Mouse (Mus musculus): ENCODE results near the gene Cdh13.

The Cdh13 gene

DNA sequence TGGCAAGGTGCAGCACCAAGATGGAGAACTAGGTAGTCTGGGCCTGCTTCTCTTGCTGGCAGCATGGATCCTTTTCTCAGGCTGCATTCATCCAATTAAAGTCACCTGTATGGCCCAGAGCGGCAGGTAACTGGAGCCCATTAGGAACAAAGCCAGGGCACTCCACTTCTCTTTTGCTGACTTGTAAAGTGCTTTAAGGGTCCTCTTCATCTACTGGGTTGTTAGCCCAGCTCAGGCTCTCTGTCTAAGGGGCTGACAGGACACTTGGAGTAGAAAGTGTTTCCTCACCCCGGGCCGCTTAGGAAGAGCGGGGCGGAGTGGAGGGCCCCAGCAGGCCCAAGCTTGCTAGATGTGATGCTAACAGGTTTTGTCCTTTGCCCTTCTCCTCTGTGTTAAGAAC, 12.9 kb downstream of the Cdh13 start:
- no peak for DNase-seq (ENCODE audit: low read depth in 2 of 2, low spot score in 2 of 2)

- DNase-seq (ENCODE audit: low read depth in 2 of 2, low spot score in 2 of 2): no peak
Observed at GRCm38 (mm10) chr8:118306957-118307356, 23.4 kb downstream of the Cdh13 start.

DNA sequence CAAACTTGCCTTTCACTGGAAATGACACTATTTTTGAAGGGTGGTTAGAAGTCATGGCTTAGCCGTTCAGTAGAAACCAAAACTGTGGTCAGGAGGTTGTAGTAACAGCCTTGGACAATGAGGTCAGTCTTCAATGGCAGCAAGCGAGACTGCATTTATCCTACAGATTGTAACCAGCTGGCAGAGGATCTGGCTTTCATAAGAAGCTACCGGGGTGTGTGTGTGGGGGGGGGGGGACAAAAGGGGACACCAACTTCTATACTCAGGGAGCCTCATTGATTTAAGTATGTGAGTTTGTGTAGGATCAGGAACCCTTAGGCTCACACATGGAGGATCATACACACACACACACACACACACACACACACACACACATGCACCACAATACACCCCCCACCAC, 25.6 kb downstream of the Cdh13 start:
- DNase-seq (ENCODE audit: low read depth in 2 of 2, low spot score in 2 of 2): no peak

- DNase-seq (ENCODE audit: low read depth in 2 of 2, low spot score in 2 of 2): no peak
Observed at GRCm38 (mm10) chr8:118313426-118314187, 30.1 kb downstream of the Cdh13 start.

GRCm38 (mm10) chr8:118314188-118314563, 30.6 kb downstream of the Cdh13 start:
- DNase-seq (ENCODE audit: low read depth in 2 of 2, low spot score in 2 of 2): no peak

GRCm38 (mm10) chr8:118314932-118315331, 31.4 kb downstream of the Cdh13 start:
- DNase-seq (ENCODE audit: low read depth in 2 of 2, low spot score in 2 of 2): no peak

DNA sequence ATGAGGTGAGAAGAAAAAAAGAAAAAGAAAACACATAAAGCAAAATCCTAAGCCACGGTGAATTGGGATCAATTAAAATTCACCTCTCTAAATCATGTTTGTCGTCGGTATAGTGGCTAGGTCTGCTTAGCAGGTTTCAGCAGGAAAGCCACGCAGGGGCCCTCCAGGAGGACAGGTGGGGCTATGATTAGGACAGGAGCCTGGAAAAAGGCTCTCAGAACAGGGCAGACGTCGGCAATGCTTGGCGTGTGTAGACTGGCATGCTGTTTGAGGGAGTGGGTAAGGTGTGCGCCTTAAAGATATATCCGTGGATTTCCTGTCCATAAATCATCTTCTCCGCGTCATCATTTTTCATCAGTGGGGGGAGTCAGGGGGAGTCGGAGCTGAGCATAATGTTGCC, 32.9 kb downstream of the Cdh13 start:
- DNase-seq (ENCODE audit: low read depth in 2 of 2, low spot score in 2 of 2): no peak

- no peak for DNase-seq (ENCODE audit: low read depth in 2 of 2, low spot score in 2 of 2)
Observed at GRCm38 (mm10) chr8:118320566-118320965, 37.0 kb downstream of the Cdh13 start.

DNA sequence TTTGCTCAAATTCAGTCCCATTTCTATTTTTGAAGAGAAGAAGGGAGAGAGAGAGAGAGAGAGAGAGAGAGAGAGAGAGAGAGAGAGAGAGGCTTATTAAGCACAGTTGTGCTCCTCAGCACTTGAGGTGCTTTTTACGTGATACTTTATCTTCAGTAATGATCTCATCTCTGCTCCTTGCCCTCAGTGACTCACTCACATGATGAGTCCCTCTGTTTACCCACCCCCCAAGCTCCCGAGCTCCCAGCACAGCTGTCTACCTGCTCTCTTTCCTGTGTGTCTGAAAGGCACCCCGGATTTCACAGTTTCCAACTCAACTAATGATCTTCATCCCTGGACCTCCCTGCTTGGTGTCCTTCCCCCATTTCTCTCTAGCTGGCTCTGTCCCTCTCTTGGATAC, 39.9 kb downstream of the Cdh13 start:
- no peak for DNase-seq (ENCODE audit: low read depth in 2 of 2, low spot score in 2 of 2)

DNA sequence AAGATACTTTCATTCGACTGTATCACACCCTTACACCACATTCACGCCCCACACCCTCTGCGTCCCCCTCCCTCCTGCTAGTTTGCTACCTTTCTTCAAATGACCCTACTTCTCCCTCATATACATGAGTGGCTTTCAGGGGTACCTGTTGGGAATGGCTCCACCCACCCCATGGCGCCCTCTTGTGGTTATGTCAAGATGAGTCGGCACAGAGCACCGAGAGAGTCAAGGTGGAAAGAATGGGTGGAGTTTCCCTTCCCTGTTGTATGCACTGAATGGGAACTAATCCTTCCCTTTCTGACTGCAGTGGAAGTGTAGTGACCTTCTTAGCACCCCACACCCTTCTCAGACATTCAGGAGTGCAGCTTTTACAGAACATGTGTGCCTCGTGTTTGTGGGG, 51.4 kb downstream of the Cdh13 start:
- DNase-seq (ENCODE audit: low read depth in 2 of 2, low spot score in 2 of 2): no peak

DNA sequence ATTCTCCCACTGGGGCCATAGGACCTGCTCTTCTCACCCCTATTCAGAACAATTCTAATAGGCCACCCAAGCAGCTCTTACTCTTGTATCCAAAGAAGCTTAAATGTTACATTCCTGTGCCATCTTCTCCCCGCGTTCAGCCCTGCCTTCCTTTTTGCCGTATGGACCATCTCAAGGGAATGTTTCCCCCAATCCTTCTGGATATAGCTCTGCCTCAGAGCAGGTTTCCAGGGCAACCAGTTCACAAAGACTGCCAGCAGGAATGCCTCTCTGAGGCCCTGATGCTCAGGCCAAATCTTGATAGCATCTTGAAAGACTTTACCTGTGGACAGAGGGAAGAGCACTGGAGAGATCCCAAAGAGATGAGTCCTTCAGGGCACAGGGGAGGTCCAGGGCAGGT, 56.2 kb downstream of the Cdh13 start:
- DNase-seq (ENCODE audit: low read depth in 2 of 2, low spot score in 2 of 2): no peak

GRCm38 (mm10) chr8:118343267-118343666, 59.7 kb downstream of the Cdh13 start:
- DNase-seq (ENCODE audit: low read depth in 2 of 2, low spot score in 2 of 2): no peak

DNA sequence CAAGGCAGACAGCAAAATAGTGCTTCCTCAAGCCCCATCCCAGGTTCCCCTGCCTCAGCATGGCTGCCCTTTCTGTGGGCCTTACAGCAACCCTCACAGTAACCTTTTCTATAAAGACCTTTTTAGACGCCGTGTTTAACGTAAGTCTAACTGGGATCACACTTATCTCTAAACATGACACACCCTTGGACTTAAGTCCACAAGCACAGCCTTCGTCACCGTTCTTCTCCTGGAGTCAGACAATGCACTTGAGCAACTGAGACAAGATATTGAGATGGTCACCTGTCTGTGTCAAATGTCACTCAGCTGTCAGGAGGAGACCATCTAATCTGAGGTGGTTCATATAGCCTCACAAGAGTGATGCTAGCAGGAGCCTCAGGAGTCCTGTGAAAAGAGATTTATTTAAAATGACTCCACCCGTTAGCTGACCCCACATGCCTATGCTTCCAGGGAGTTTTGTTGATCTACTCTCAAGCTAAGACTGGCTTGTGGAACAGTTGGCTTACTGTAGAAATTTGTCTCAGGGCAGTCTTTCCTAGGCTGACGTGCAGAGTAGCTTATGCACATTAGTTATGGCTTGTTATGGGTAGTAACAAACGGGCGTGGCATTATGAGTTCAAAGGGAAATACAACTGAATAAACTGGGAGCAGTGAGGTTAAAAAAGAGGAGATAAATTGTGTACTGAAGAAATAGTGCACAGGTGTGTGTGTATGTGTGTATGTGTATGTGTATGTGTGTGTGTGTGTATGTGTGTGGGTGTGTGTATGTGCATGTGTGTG, 65.4 kb downstream of the Cdh13 start:
- no peak for DNase-seq (ENCODE audit: low read depth in 2 of 2, low spot score in 2 of 2)

- no peak for DNase-seq (ENCODE audit: low read depth in 2 of 2, low spot score in 2 of 2)
Observed at GRCm38 (mm10) chr8:118350136-118350535, 66.6 kb downstream of the Cdh13 start.

GRCm38 (mm10) chr8:118353022-118353421, 69.5 kb downstream of the Cdh13 start:
- DNase-seq (ENCODE audit: low read depth in 2 of 2, low spot score in 2 of 2): no peak

DNA sequence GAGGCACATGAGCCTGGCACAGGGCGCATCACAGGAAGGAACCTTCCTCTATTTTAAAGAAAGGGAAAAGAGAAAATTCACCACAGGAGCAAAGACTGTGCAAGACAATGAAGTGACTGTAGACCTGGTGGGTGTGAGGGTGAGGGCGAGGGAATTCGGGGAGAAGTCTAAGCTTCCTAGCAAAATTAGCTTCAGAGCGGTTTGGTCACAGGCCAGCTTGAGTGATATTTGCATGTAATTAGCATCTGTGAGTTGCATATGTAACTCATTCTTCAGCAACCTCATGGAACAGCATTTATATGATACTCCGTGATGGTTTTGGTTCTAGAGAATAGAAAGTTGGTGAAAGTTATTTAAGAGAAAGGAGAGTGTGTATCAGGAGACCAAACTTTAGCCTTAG, 73.5 kb downstream of the Cdh13 start:
- DNase-seq (ENCODE audit: low read depth in 2 of 2, low spot score in 2 of 2): no peak

DNA sequence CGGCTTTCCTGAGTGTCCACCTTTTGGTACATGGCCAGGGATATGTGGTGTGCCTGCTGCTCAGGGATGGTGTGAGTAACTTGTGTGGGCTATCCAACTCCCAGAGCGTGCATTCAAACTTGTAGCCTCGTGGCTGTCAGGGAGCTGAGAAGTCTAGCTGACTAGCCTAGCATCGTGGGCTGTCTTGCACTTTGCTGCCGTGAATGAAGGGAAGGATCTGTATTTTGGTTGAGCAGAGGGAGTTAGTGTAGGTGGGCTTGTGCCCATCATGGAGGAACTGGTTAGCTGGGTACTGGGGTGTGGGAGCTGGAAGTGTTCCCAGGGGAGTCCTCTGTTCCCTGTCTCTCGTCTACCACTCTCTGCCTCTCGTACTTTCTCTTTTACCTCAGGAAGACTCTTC, 74.1 kb downstream of the Cdh13 start:
- no peak for DNase-seq (ENCODE audit: low read depth in 2 of 2, low spot score in 2 of 2)

DNA sequence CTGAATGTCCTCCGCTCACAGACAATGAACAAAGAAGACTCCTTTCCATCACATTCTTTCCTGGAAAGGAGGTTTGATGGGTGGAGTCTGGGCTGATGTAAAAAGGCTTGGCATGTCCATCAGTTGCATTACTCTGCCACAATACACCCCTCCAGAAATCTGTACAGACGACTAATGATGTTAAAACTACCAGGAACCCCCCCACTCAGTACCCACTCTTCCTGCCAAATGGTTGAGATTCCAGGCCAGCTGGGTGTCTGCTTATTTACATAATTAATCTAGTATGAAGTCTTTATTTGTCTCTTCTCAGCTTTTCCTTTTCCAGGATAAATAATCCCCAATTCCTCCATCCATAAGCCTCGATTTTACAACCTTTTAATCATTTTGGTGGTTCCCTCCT, 80.2 kb downstream of the Cdh13 start:
- DNase-seq (ENCODE audit: low read depth in 2 of 2, low spot score in 2 of 2): no peak

DNA sequence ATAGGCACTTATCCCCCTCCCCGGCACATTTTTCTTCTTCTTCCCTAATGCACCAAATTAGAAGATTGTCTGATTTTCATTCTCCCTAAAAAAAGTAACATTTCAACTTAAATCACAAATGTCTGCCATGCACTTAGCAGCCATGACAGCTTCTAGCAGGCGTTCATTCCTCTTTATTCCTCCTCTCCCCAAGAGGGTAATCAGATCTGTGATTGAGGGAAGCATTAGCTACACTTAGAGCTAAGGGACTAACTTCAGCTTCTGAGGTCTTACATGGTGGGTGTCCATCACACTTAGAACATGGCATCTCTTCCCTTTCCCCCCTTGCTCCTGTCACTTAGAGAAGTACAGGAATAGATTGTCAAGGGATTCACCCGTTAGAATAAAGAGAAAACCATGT, 89.6 kb downstream of the Cdh13 start:
- DNase-seq (ENCODE audit: low read depth in 2 of 2, low spot score in 2 of 2): no peak

GRCm38 (mm10) chr8:118374738-118375137, 91.2 kb downstream of the Cdh13 start:
- no peak for DNase-seq (ENCODE audit: low read depth in 2 of 2, low spot score in 2 of 2)

DNA sequence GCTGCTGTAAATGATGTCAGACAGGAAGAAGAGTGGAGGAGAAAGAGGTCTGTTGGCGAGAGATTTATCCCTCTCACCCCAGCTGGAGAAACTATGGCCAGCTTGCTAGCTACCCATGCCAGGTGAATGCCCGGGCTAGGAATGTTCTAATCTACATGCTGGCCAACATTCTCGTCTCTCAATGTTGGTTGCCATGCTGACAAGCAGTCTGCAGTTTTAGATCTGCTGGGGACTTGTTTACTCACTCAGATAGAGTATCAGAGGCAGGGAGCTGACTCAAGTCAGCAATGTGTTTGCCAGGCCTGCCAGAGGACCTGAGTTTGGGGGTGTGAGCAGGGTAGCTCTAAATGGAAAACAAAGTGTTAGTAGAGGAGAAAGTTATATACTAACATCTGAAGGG, 93.3 kb downstream of the Cdh13 start:
- DNase-seq (ENCODE audit: low read depth in 2 of 2, low spot score in 2 of 2): no peak

DNA sequence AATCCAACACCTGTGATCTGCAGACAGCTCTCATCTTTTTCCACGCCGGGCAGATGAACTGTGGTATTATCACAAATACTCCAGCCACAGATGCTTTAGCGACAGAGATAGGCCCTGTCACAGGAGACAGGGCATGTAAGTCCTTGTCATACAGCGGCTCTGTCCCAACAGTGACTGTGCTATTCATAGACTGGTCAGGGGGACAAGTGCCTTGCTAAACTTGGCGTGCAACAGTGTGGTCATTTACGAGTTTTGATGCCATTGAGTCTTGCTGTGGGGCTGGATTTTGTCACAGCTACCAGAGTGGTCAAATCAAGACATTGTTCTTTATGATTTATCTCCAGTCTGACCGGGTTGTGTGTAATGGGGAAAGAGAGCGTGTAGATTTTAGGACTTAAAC, 95.5 kb downstream of the Cdh13 start:
- DNase-seq (ENCODE audit: low read depth in 2 of 2, low spot score in 2 of 2): no peak

- no peak for DNase-seq (ENCODE audit: low read depth in 2 of 2, low spot score in 2 of 2)
Observed at GRCm38 (mm10) chr8:118379657-118380056, 96.1 kb downstream of the Cdh13 start.

Measured in CD8-positive naive resting alpha-beta T cell, adult 2 months (primary cell).